Mouse (Mus musculus) left cerebral cortex, postnatal 4 days (tissue): ENCODE measurements at regions not wholly inside any gene's neighbourhood (a gene's known extent, or its start where the extent isn't known, plus 50 kb on each side); places are given as distances from the start of the nearest gene placed in this dataset.

Source experiments
- DNase-seq: peaks from one replicate; pipeline ENCODE4 v3.0.0-alpha.2; 2022
- intact Hi-C: fragments of 180-260 bp; cut with DNase I; formaldehyde crosslinking; loops from one replicate; pipeline ENCODE4 v1.15.1; 2025

GRCm38 (mm10) chr4:23490224-23490623 is 1002.1 kb upstream of the Pou3f2 start:
- intact Hi-C loops, result no loop called here
- no peak for DNase-seq

- DNase-seq, result no peak
- intact Hi-C loops, result no loop called here
Observed at GRCm38 (mm10) chr4:23491255-23491654, 1003.1 kb upstream of the Pou3f2 start.

GRCm38 (mm10) chr4:23498710-23499109 is 997.5 kb upstream of the Mms22l start:
- DNase-seq, result no peak
- intact Hi-C loops, result no loop called here

- no peak for DNase-seq
- intact Hi-C loops, result loop anchor here (10.0 kb wide), 1 partner anchor 710 kb away; no protein-coding TSS in a partner anchor
Observed at GRCm38 (mm10) chr4:23504770-23505420, 991.4 kb upstream of the Mms22l start.

- intact Hi-C loops, result loop anchor here (10.0 kb wide), 1 partner anchor 1016 kb away; no protein-coding TSS in a partner anchor
- no peak for DNase-seq
Observed at GRCm38 (mm10) chr4:23510873-23511272, 985.4 kb upstream of the Mms22l start.

- intact Hi-C loops, result loop anchor here (10.0 kb wide), 1 partner anchor 1017 kb away; no protein-coding TSS in a partner anchor
- DNase-seq, result no peak
Observed at GRCm38 (mm10) chr4:23512014-23512413, 984.2 kb upstream of the Mms22l start.

- intact Hi-C loops, result loop anchor here (10.0 kb wide), 1 partner anchor 1019 kb away; no protein-coding TSS in a partner anchor
- peak; percentile 10 for DNase-seq
Observed at GRCm38 (mm10) chr4:23513939-23514338, 982.3 kb upstream of the Mms22l start.
